Mouse (Mus musculus): Measurements from ENCODE around the gene Rmnd1. TPM values are rescaled to one million over a fixed set of nuclear protein-coding genes. Genes with fewer than 3 reads are reported as not detected.

The Rmnd1 gene
- polyA plus RNA-seq, 1 experiment from 2014 or later, result 47.0 TPM

DNA sequence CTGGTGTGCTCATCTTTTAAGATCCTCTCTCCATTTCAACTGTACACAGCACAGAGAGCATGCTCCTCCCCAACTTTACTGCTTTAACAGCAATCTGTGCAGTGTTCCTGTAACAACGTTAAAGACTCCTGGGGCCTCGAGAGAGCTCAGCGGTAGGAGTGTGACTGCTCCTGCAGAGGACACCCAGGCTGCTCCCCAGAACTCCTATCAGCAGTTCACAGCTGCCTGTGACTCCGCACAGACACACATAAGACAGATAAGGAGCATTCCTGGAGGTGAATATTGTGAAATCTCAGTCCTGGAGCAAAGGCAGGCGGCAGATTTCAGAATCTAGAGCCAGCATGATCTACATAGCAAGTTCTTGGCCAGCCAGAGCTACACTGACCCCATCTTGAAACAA is 26.7 kb downstream of the Rmnd1 start:
- Histone ChIP-seq H3K4me3 (ENCODE audit: low read depth, low read length) (no peak overlapping the region), H3K27ac (ENCODE audit: low read depth, low read length) (no peak overlapping the region), H3K27me3 (replicated peaks; ENCODE audit: control insufficient read depth, insufficient read depth, low read length) (no peaks in the 10 kb centered on the region), H3K4me2 (ENCODE audit: low read length) (no peak overlapping the region), H3K9me3 (replicated peaks; ENCODE audit: control insufficient read depth, low read length) (no peaks in the 10 kb centered on the region), H3K9ac (ENCODE audit: low read length) (no peak overlapping the region), H3K4me1 (ENCODE audit: control insufficient read depth, insufficient read depth, low read length) (no peaks in the 10 kb centered on the region), H3K36me3 (ENCODE audit: control insufficient read depth, insufficient read depth, low read length) (peaks cover 54% of the 10 kb centered on the region)
- DNase-seq (ENCODE audit: low spot score) (no peak), ATAC-seq (0 out of 2 replicates have a peak, but pooled peaks have one; percentile 1)
- 92% methylated on average over 5 of the region's 5 CpGs for WGBS

DNA sequence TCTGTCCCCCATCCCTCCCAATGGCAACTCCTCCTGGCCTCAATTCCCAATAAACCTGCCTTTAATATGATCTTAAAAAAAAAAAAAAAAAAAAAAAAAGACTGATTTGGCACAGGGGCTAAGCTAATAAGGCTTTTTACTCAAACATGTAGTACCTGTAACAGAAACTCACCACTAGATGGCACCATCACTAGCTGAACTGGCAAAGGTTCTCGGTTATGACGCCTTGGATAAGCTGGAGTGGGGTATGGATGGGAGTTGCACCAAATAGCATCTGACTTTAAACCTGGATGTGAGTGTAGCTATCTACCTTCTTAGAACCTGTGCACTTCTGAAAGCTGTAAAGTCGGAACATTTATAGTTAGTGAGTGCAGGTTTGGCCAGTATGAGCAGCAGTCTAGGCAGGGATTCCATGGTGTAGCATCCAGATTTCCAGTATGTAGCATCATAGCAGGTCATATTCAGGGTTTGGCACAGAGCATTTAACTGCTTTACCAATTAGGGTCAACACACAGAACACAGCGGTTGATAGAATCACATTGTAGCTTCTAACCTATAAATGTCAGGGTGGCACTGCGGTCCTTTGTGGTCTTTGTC is 27.2 kb downstream of the Rmnd1 start:
- peak; percentile 92 for DNase-seq (ENCODE audit: low spot score)
- no peaks in the 10 kb centered on the region for H3K4me1 ChIP-seq (ENCODE audit: control insufficient read depth, insufficient read depth, low read length)
- no peak overlapping the region for H3K9ac ChIP-seq (ENCODE audit: low read length)
- H3K36me3 ChIP-seq (ENCODE audit: control insufficient read depth, insufficient read depth, low read length), result peaks cover 49% of the 10 kb centered on the region
- peak; percentile 64 for ATAC-seq
- H3K4me3 ChIP-seq (ENCODE audit: low read depth, low read length), result no peak overlapping the region
- H3K4me2 ChIP-seq (ENCODE audit: low read length), result no peak overlapping the region
- H3K9me3 ChIP-seq (replicated peaks; ENCODE audit: control insufficient read depth, low read length), result no peaks in the 10 kb centered on the region
- no peaks in the 10 kb centered on the region for H3K27me3 ChIP-seq (replicated peaks; ENCODE audit: control insufficient read depth, insufficient read depth, low read length)
- no peak overlapping the region for H3K27ac ChIP-seq (ENCODE audit: low read depth, low read length)
- 58% methylated on average over 5 of the region's 5 CpGs for WGBS

DNA sequence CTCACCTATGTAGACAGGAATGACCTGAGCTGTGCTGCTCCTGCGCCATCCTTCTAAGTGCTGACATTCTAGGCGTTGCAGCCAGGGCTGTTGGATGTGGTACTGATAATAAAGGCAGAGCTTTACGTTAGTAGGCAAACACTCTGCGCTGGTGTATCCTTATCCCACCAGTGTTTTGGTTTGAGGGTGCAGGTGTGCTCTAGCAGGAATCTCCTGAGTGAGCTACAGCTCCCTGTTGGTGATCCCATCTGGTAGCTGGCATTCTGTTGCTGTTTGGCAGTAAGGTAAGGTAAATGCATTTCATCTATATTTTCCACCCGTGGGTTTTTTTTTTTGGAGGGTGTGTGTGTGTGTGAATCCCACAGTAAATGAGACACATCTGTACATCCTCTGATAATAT is 34.1 kb downstream of the Rmnd1 start:
- no peak overlapping the region for H3K4me3 ChIP-seq (ENCODE audit: low read depth, low read length)
- no peak overlapping the region for H3K4me2 ChIP-seq (ENCODE audit: low read length)
- no peak overlapping the region for H3K9ac ChIP-seq (ENCODE audit: low read length)
- H3K4me1 ChIP-seq (ENCODE audit: control insufficient read depth, insufficient read depth, low read length), result no peaks in the 10 kb centered on the region
- 0 out of 2 replicates have a peak, but pooled peaks cover 3% of the 10 kb centered on the region for H3K9me3 ChIP-seq (replicated peaks; ENCODE audit: control insufficient read depth, low read length)
- WGBS, result 87% methylated on average over 5 of the region's 5 CpGs
- ATAC-seq (no peak), DNase-seq (ENCODE audit: low spot score) (no peak)
- no peak overlapping the region for H3K27ac ChIP-seq (ENCODE audit: low read depth, low read length)
- no peaks in the 10 kb centered on the region for H3K27me3 ChIP-seq (replicated peaks; ENCODE audit: control insufficient read depth, insufficient read depth, low read length)
- peaks cover 33% of the 10 kb centered on the region for H3K36me3 ChIP-seq (ENCODE audit: control insufficient read depth, insufficient read depth, low read length)

DNA sequence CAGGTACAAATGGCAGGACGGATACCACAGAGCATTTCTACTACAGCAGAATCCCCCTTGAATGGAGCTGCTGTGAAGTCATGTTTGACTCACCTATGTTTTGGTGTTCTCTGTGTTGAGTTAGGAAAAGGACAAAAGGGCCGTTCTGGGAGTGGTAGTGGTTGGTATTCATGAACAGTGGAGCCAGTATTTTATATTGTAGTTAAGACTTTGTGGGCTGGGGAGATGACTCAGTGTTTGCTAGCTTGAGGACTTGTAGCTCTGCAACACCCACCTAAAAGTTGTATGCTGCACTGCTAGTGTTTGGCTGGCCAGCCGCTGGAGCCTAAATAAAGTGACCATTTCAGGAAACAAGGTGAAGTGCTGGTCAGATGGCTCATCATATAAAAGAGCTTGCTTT is 36.9 kb downstream of the Rmnd1 start:
- H3K9me3 ChIP-seq (replicated peaks; ENCODE audit: control insufficient read depth, low read length), result 0 out of 2 replicates have a peak, but pooled peaks cover 3% of the 10 kb centered on the region
- DNase-seq (ENCODE audit: low spot score) (no peak), ATAC-seq (no peak)
- WGBS, result 93% methylated on average over 3 of the region's 3 CpGs
- H3K27ac ChIP-seq (ENCODE audit: low read depth, low read length), result no peak overlapping the region
- H3K4me3 ChIP-seq (ENCODE audit: low read depth, low read length), result no peak overlapping the region
- H3K9ac ChIP-seq (ENCODE audit: low read length), result no peak overlapping the region
- H3K4me2 ChIP-seq (ENCODE audit: low read length), result no peak overlapping the region
- no peaks in the 10 kb centered on the region for H3K27me3 ChIP-seq (replicated peaks; ENCODE audit: control insufficient read depth, insufficient read depth, low read length)
- peaks cover 30% of the 10 kb centered on the region for H3K36me3 ChIP-seq (ENCODE audit: control insufficient read depth, insufficient read depth, low read length)
- H3K4me1 ChIP-seq (ENCODE audit: control insufficient read depth, insufficient read depth, low read length), result peaks cover 5% of the 10 kb centered on the region; the same call in 1 of the 2 replicates

DNA sequence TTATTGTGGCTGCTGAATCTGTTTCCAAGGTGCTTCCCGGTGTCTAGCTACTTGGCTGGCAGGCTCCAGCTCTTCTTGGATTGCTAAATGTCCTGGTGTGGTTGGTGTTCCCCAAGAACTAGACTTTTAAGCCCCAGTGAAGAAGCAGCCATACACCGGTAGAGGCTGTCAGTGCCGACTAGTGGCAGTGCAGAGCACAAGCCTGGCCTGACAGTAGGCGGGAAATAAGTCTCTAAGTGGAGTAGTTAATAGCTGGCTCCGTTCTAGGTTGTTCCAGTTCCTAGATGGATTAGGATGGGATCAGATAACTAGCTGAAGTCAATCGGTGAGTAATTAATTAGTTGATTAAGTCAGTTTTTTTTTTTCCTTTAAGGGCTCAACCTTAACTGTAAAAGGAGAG is 40.3 kb downstream of the Rmnd1 start:
- no peaks in the 10 kb centered on the region for H3K27me3 ChIP-seq (replicated peaks; ENCODE audit: control insufficient read depth, insufficient read depth, low read length)
- DNase-seq (ENCODE audit: low spot score), result peak; percentile 22
- WGBS, result 53% methylated on average over 6 of the region's 6 CpGs
- 0 out of 2 replicates have a peak, but pooled peaks cover 2% of the 10 kb centered on the region for H3K9me3 ChIP-seq (replicated peaks; ENCODE audit: control insufficient read depth, low read length)
- no peak overlapping the region for H3K27ac ChIP-seq (ENCODE audit: low read depth, low read length)
- H3K9ac ChIP-seq (ENCODE audit: low read length), result no peak overlapping the region
- ATAC-seq, result no peak
- H3K4me1 ChIP-seq (ENCODE audit: control insufficient read depth, insufficient read depth, low read length), result peaks cover 21% of the 10 kb centered on the region
- H3K4me3 ChIP-seq (ENCODE audit: low read depth, low read length), result no peak overlapping the region
- H3K4me2 ChIP-seq (ENCODE audit: low read length), result no peak overlapping the region
- H3K36me3 ChIP-seq (ENCODE audit: control insufficient read depth, insufficient read depth, low read length), result peaks cover 19% of the 10 kb centered on the region; the same call in 1 of the 2 replicates

DNA sequence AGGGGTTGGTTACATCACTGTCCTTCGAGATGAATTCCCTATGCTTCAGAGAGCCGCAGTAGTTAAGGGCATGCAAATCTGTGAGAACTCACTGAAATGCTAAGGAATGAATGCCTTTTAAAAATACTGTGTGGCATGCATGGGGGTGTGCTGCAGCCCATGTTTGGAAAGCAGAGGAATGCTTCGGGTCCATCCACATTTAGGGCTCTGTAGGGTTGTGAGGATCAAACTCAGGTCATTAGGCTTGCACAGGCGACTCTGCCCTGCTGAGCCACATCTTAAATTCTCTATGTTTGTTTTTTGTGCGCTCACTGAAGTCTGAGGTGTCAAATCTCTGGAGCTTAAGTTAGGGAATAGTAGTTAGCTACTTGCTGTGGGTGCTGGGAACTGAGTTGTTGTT is 41.1 kb downstream of the Rmnd1 start:
- 76% methylated on average over 5 of the region's 5 CpGs for WGBS
- Histone ChIP-seq H3K36me3 (ENCODE audit: control insufficient read depth, insufficient read depth, low read length) (peaks cover 18% of the 10 kb centered on the region; the same call in 1 of the 2 replicates), H3K9ac (ENCODE audit: low read length) (no peak overlapping the region), H3K4me1 (ENCODE audit: control insufficient read depth, insufficient read depth, low read length) (peaks cover 21% of the 10 kb centered on the region), H3K4me3 (ENCODE audit: low read depth, low read length) (no peak overlapping the region), H3K4me2 (ENCODE audit: low read length) (no peak overlapping the region), H3K27ac (ENCODE audit: low read depth, low read length) (no peak overlapping the region), H3K27me3 (replicated peaks; ENCODE audit: control insufficient read depth, insufficient read depth, low read length) (no peaks in the 10 kb centered on the region), H3K9me3 (replicated peaks; ENCODE audit: control insufficient read depth, low read length) (no peaks in the 10 kb centered on the region)
- DNase-seq (ENCODE audit: low spot score) (no peak), ATAC-seq (no peak)

DNA sequence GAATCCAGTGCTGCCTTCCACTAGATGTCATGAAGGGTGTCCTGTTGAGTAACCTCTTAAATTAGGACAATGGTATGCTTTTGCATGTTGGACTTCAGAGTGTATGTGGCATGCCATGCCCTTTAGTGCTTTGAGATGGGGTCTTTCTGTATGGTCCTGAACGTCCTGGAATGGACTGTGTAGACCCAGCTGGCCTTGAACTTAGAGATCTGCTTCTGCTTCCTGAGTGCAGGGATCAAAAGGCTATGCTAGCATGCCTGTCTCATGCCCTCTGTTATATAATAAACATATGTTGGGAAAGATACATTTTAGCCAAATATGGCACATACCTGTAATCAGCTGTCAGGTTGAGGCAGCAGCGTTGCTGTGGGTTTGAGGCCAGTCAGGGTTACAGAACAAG is 41.6 kb downstream of the Rmnd1 start:
- H3K9ac ChIP-seq (ENCODE audit: low read length), result peak overlapping the region; percentile 37; the same call in 1 of the 2 replicates
- no peaks in the 10 kb centered on the region for H3K27me3 ChIP-seq (replicated peaks; ENCODE audit: control insufficient read depth, insufficient read depth, low read length)
- H3K27ac ChIP-seq (ENCODE audit: low read depth, low read length), result no peak overlapping the region
- DNase-seq (ENCODE audit: low spot score) (no peak), ATAC-seq (no peak)
- peak overlapping the region; percentile 7; the same call in 1 of the 2 replicates for H3K4me2 ChIP-seq (ENCODE audit: low read length)
- no peak overlapping the region for H3K4me3 ChIP-seq (ENCODE audit: low read depth, low read length)
- H3K9me3 ChIP-seq (replicated peaks; ENCODE audit: control insufficient read depth, low read length), result no peaks in the 10 kb centered on the region
- H3K36me3 ChIP-seq (ENCODE audit: control insufficient read depth, insufficient read depth, low read length), result peaks cover 17% of the 10 kb centered on the region; the same call in 1 of the 2 replicates
- peaks cover 21% of the 10 kb centered on the region for H3K4me1 ChIP-seq (ENCODE audit: control insufficient read depth, insufficient read depth, low read length)
- 75% methylated on average over 2 of the region's 2 CpGs for WGBS

DNA sequence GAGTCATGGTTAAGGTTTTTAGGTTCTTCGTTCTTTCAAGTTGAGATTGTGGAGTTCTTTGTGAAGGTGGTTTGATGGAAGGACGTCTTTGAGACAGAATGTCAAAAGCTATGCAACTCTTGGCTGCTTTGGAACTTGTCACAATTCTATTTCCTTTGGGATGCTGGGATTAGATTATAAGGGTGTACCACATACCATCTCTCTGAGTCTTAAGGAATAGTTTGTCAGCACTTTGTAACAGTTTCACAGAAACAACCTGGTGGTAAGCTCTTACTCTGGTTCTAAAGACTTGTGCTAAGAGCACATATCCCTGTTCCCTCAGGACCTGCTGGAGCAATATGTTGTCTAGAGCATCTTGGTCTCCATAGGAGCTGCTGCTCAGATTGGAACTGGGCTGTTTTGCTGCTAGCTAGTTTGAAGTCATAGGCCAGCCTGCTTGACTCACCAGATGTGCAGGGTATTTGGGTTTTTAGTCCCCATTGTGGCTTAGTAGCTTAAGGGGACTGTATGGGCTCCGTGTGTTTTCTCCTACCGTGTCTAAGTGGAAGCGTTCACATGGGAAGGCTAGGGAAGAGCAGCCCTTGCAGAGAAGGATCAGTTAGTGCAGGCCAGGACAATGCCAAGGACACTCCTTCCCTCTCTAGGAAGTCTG is 42.6 kb downstream of the Rmnd1 start:
- Histone ChIP-seq H3K4me2 (ENCODE audit: low read length) (peak overlapping the region; percentile 77), H3K27me3 (replicated peaks; ENCODE audit: control insufficient read depth, insufficient read depth, low read length) (no peaks in the 10 kb centered on the region), H3K9ac (ENCODE audit: low read length) (peak overlapping the region; percentile 98), H3K36me3 (ENCODE audit: control insufficient read depth, insufficient read depth, low read length) (peaks cover 11% of the 10 kb centered on the region; the same call in 1 of the 2 replicates), H3K27ac (ENCODE audit: low read depth, low read length) (no peak overlapping the region), H3K4me1 (ENCODE audit: control insufficient read depth, insufficient read depth, low read length) (peaks cover 21% of the 10 kb centered on the region), H3K4me3 (ENCODE audit: low read depth, low read length) (peak overlapping the region; percentile 94), H3K9me3 (replicated peaks; ENCODE audit: control insufficient read depth, low read length) (no peaks in the 10 kb centered on the region)
- WGBS, result 59% methylated on average over 5 of the region's 5 CpGs
- no peak for ATAC-seq
- no peak for DNase-seq (ENCODE audit: low spot score)

DNA sequence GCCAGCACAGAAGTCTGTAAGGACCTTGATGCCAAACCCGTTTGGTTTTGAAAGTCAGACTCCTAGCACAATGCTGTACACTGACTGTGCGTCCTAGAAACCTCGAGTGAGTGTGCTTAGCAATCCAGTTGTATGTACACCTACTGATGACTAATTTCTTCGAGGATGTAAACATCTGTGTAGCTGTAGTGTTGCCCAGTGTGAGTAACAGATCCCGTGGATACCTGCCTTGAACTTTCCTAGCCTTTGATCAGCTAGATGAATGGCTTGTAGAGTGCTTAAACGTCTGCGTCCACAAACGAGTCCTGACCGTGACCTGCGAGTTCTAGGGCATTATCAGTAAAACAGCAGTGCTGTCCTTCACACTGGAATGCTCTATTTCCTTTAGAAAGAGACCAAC is 43.2 kb downstream of the Rmnd1 start:
- WGBS, result 30% methylated on average over 10 of the region's 10 CpGs
- H3K36me3 ChIP-seq (ENCODE audit: control insufficient read depth, insufficient read depth, low read length), result peaks cover 6% of the 10 kb centered on the region; the same call in 1 of the 2 replicates
- H3K9ac ChIP-seq (ENCODE audit: low read length), result peak overlapping the region; percentile 98
- no peaks in the 10 kb centered on the region for H3K9me3 ChIP-seq (replicated peaks; ENCODE audit: control insufficient read depth, low read length)
- H3K27ac ChIP-seq (ENCODE audit: low read depth, low read length), result no peak overlapping the region
- H3K27me3 ChIP-seq (replicated peaks; ENCODE audit: control insufficient read depth, insufficient read depth, low read length), result no peaks in the 10 kb centered on the region
- H3K4me3 ChIP-seq (ENCODE audit: low read depth, low read length), result peak overlapping the region; percentile 94
- no peak for ATAC-seq
- DNase-seq (ENCODE audit: low spot score), result no peak
- peak overlapping the region; percentile 77 for H3K4me2 ChIP-seq (ENCODE audit: low read length)
- H3K4me1 ChIP-seq (ENCODE audit: control insufficient read depth, insufficient read depth, low read length), result peaks cover 21% of the 10 kb centered on the region
